Mouse (Mus musculus): Measurements from ENCODE around the gene Rufy3. TPM values are rescaled to one million over a fixed set of nuclear protein-coding genes. Genes with fewer than 3 reads are reported as not detected.
"Not testable (repeated sequence)": the region's sequence is repeated elsewhere in the genome, so short reads cannot be mapped to it uniquely, and the experiment has no call there.

Gene Rufy3
- 17.4 and 20.9 TPM in 2 replicates for polyA plus RNA-seq (2015; fragmentation: Nextera tagmentation; extraction: Ambion mirVana)

GRCm38 (mm10) chr5:88564501-88565147 is at the start of gene Rufy3:
Gene Rufy3 (plus strand): TSS chr5:88565040.
- Histone ChIP-seq H3K27ac (peak within 1 kb of the TSS; percentile 84), H3K36me3 (no peaks in the 10 kb centered on the region), H3K4me2 (replicated peaks) (peak within 1 kb of the TSS; percentile 72), H3K27me3 (replicated peaks) (no peaks in the 10 kb centered on the region), H3K9me3 (no peaks in the 10 kb centered on the region), H3K4me3 (replicated peaks) (peak within 1 kb of the TSS; percentile 94), H3K9ac (peak within 1 kb of the TSS; percentile 74), H3K4me1 (replicated peaks) (0 out of 2 replicates have a peak, but pooled peaks cover 2% of the 10 kb centered on the region)
- ATAC-seq, result peak; percentile 93
- under 1% methylated on average over 60 of the region's 71 CpGs for WGBS

DNA sequence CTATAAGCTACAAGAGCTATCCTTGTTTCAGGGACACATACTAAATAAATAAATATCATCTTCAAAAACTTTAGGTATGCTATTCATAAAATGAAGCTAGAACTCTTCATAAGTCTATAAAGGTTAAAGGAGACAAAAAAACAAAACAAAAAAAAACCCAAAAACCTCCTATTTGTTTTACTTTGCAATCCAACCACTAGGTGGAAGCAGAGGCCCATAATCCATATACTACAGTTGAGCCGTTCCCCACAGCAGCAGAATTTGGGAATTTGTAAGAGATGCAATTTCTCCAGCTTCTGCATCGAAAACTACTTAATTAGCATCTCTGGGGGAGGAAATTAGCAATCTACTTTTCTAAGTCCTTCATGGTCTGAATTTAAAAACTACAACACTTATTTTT is 45.6 kb upstream of the Rufy3 start:
- no peak overlapping the region for H3K4me3 ChIP-seq (replicated peaks)
- H3K4me1 ChIP-seq (replicated peaks), result no peaks in the 10 kb centered on the region
- H3K27ac ChIP-seq, result no peak overlapping the region
- 9% methylated on average over 2 of the region's 2 CpGs for WGBS
- no peaks in the 10 kb centered on the region for H3K9me3 ChIP-seq
- no peaks in the 10 kb centered on the region for H3K36me3 ChIP-seq
- H3K27me3 ChIP-seq (replicated peaks), result no peaks in the 10 kb centered on the region
- no peak overlapping the region for H3K9ac ChIP-seq
- ATAC-seq, result no peak
- no peak overlapping the region for H3K4me2 ChIP-seq (replicated peaks)

GRCm38 (mm10) chr5:88527657-88528056 is 37.2 kb upstream of the Rufy3 start, which contains the start of gene Jchain:
Gene Jchain (minus strand): TSS chr5:88527891.
- no peaks in the 10 kb centered on the region for H3K36me3 ChIP-seq
- no peaks in the 10 kb centered on the region for H3K27me3 ChIP-seq (replicated peaks)
- H3K4me3 ChIP-seq (replicated peaks), result no peak within 1 kb of the TSS
- no peaks in the 10 kb centered on the region for H3K9me3 ChIP-seq
- no peaks in the 10 kb centered on the region for H3K4me1 ChIP-seq (replicated peaks)
- WGBS, result 82% methylated on average over 3 of the region's 3 CpGs
- H3K9ac ChIP-seq, result no peak within 1 kb of the TSS
- no peak within 1 kb of the TSS for H3K4me2 ChIP-seq (replicated peaks)
- H3K27ac ChIP-seq, result no peak within 1 kb of the TSS
- ATAC-seq, result no peak

GRCm38 (mm10) chr5:88530908-88531307 is 33.9 kb upstream of the Rufy3 start:
- WGBS, result 60% methylated on average over 1 of the region's 1 CpGs
- Histone ChIP-seq H3K4me3 (replicated peaks) (no peak overlapping the region), H3K9me3 (no peaks in the 10 kb centered on the region), H3K4me1 (replicated peaks) (no peaks in the 10 kb centered on the region), H3K36me3 (no peaks in the 10 kb centered on the region), H3K27ac (no peak overlapping the region), H3K9ac (no peak overlapping the region), H3K4me2 (replicated peaks) (no peak overlapping the region), H3K27me3 (replicated peaks) (no peaks in the 10 kb centered on the region)
- ATAC-seq, result no peak

- Histone ChIP-seq H3K9me3 (no peaks in the 10 kb centered on the region), H3K27ac (no peak overlapping the region), H3K4me1 (replicated peaks) (no peaks in the 10 kb centered on the region), H3K36me3 (no peaks in the 10 kb centered on the region), H3K27me3 (replicated peaks) (no peaks in the 10 kb centered on the region), H3K4me3 (replicated peaks) (no peak overlapping the region), H3K4me2 (replicated peaks) (no peak overlapping the region), H3K9ac (no peak overlapping the region)
- WGBS, result 70% methylated on average over 3 of the region's 3 CpGs
- ATAC-seq, result no peak
Observed at GRCm38 (mm10) chr5:88534697-88535096, 30.1 kb upstream of the Rufy3 start.

- Histone ChIP-seq H3K36me3 (no peaks in the 10 kb centered on the region), H3K4me2 (replicated peaks) (no peak overlapping the region), H3K4me3 (replicated peaks) (no peak overlapping the region), H3K27ac (no peak overlapping the region), H3K4me1 (replicated peaks) (no peaks in the 10 kb centered on the region), H3K27me3 (replicated peaks) (no peaks in the 10 kb centered on the region), H3K9ac (no peak overlapping the region), H3K9me3 (no peaks in the 10 kb centered on the region)
- ATAC-seq, result no peak
Observed at GRCm38 (mm10) chr5:88540845-88541244, 24.0 kb upstream of the Rufy3 start.

DNA sequence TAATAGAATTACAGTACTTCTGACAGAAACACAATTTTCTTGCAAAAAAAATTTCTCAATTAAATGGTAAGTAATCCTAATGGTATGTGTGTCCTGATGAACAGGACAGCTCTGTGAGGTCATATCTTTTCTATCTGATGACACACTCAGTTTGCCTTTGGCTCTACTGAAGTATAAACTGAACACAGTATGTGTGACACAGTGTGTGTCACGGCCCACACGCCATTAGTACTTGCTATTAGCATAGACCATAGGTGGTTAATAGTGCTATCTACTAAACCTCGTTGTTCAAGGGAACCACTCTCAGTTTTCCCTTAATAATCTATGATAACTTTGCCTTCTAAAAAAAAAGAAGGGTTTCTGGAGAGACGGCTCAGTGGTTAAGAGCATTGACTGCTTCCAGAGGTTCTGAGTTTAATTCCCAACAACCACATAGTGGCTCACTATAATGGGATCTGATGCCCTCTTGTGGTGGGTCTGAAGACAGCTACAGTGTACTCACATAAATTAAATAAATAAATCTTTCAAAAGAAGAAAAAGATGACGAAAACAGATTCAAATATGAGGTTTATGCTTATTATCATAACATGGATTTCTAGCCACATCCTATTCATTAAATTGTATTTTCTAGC is 22.1 kb upstream of the Rufy3 start:
- H3K27ac ChIP-seq, result no peak overlapping the region
- H3K4me3 ChIP-seq (replicated peaks), result no peak overlapping the region
- no peaks in the 10 kb centered on the region for H3K27me3 ChIP-seq (replicated peaks)
- no peaks in the 10 kb centered on the region for H3K36me3 ChIP-seq
- no peaks in the 10 kb centered on the region for H3K4me1 ChIP-seq (replicated peaks)
- H3K9me3 ChIP-seq, result no peaks in the 10 kb centered on the region
- 0 out of 2 replicates have a peak, but pooled peaks have one; percentile 53 for ATAC-seq
- no peak overlapping the region for H3K9ac ChIP-seq
- WGBS, result 65% methylated on average over 5 of the region's 5 CpGs
- no peak overlapping the region for H3K4me2 ChIP-seq (replicated peaks)

- H3K4me1 ChIP-seq (replicated peaks); H3K4me2 ChIP-seq (replicated peaks); H3K36me3 ChIP-seq; H3K9me3 ChIP-seq; H3K27ac ChIP-seq; ATAC-seq; H3K9ac ChIP-seq; H3K27me3 ChIP-seq (replicated peaks); H3K4me3 ChIP-seq (replicated peaks): not testable (repeated sequence)
- WGBS, result 84% methylated on average over 1 of the region's 1 CpGs
Observed at GRCm38 (mm10) chr5:88544411-88544810, 20.4 kb upstream of the Rufy3 start.

GRCm38 (mm10) chr5:88545536-88545935 is 19.3 kb upstream of the Rufy3 start:
- H3K9me3 ChIP-seq, result no peaks in the 10 kb centered on the region
- no peaks in the 10 kb centered on the region for H3K4me1 ChIP-seq (replicated peaks)
- H3K27me3 ChIP-seq (replicated peaks), result no peaks in the 10 kb centered on the region
- no peak overlapping the region for H3K4me2 ChIP-seq (replicated peaks)
- H3K9ac ChIP-seq, result no peak overlapping the region
- no peak overlapping the region for H3K27ac ChIP-seq
- no peak overlapping the region for H3K4me3 ChIP-seq (replicated peaks)
- no peaks in the 10 kb centered on the region for H3K36me3 ChIP-seq
- no peak for ATAC-seq
- 81% methylated on average over 7 of the region's 7 CpGs for WGBS

DNA sequence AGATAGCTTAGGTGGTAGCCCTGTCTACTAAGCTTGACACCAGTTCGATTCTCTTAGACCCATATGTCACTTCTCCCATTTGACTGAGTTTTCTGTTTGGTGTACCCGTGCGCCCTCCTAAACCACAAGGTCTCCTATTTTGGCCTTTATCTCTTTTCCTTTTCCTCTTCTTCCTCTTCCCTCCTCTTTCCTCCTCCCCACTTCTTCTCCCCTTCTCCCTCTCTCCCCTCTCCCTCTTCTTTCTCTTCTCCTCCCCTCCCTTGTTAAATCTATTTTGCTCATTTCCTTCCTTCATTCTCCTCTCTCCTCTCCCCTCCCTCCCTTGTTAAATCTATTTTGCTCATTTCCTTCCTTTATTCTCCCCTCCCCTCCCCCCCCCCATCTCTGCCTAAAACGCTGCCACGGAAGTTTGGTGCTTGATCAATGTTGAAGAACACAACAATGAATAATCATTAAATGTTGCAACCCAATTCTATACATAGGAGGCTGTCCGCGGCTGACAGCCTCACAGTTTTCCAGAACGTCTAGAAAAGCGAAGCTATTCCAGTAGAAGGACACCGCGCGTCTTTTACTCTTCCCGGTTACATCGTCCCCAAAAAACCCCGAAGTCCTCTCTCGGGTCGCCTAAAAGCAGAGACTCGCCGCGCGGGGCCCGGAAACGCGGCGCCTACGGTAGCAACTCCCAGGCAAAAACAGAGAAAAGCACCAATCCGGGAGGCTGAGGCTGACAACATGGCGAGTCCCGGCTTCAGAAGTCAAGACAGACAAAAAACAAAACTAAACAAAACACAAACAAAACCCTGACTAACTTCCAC is 11.4 kb upstream of the Rufy3 start:
- Histone ChIP-seq H3K4me3 (replicated peaks) (peak overlapping the region; percentile 79), H3K27me3 (replicated peaks) (no peaks in the 10 kb centered on the region), H3K9ac (peak overlapping the region; percentile 59), H3K36me3 (no peaks in the 10 kb centered on the region), H3K9me3 (no peaks in the 10 kb centered on the region), H3K4me2 (replicated peaks) (peak overlapping the region; percentile 66), H3K27ac (peak overlapping the region; percentile 92), H3K4me1 (replicated peaks) (peaks cover 15% of the 10 kb centered on the region)
- 9% methylated on average over 29 of the region's 29 CpGs for WGBS
- ATAC-seq, result peak; percentile 81

DNA sequence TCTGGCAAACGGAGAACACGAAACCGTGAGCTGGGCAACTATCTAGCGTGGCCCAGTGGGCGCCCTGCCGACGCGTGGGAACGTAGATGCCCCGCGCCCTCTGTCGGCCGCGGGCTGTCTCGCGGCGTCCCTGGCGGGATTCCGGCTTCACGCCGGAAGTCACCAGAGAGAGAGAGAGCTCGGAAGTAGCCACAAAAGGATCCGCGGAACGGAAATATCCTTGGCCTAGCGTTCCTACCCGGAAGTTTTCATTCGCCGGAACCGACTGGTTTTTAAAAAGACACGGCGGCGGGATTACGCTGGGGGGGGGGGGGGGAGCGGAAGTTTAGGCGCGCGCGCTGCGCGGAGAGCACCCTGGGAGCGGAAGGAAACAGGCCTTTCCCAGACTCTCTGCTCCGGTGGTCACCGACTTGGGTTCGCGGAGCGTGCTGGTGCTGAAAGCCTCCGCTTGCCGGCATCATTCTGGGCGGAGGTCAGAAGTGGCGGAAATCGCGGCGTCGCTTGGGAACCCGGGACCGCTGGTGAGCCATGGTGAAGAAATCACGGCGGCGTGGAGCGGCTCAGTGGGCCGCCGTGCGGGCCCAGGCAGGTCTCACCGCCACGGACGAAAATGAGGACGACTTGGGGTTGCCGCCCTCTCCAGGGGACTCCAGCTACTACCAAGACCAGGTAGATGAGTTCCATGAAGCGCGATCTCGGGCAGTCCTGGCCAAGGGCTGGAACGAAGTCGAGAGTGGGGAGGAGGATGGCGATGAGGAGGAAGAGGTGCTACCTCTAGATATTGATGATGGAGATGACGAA is 10.6 kb upstream of the Rufy3 start, which contains the start of gene Utp3:
TSS of gene Utp3 (plus strand) at position 377 of the 801 bp plus-strand sequence.
- H3K4me1 ChIP-seq (replicated peaks), result peaks cover 15% of the 10 kb centered on the region
- peak within 1 kb of the TSS; percentile 82 for H3K4me2 ChIP-seq (replicated peaks)
- ATAC-seq, result peak; percentile 97
- no peaks in the 10 kb centered on the region for H3K36me3 ChIP-seq
- H3K9me3 ChIP-seq, result no peaks in the 10 kb centered on the region
- H3K4me3 ChIP-seq (replicated peaks), result peak within 1 kb of the TSS; percentile 79
- peak within 1 kb of the TSS; percentile 92 for H3K27ac ChIP-seq
- no peaks in the 10 kb centered on the region for H3K27me3 ChIP-seq (replicated peaks)
- WGBS, result under 1% methylated on average over 76 of the region's 76 CpGs
- H3K9ac ChIP-seq, result peak within 1 kb of the TSS; percentile 81

DNA sequence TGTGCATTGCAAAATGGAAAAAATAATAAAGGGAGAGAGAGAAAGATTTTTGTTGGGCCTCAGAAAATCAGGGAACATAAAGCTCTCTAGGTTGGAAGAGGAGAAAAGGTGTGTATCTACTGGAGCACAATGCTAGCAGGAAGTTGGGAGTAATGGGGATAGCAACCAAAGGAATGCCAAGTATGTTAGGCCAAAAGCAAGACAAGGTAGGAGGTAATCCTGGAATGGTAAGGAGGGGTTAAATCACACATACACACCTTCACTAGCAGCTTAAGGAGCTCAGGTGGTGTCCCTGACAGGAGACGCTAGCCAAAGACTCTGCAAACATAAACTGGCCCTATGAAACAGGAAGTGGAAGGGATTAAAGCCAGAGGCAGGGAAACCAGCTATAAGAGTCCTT is 5.8 kb upstream of the Rufy3 start:
- Histone ChIP-seq H3K4me1 (replicated peaks) (peaks cover 17% of the 10 kb centered on the region), H3K27ac (no peak overlapping the region), H3K9ac (no peak overlapping the region), H3K4me2 (replicated peaks) (no peak overlapping the region), H3K9me3 (no peaks in the 10 kb centered on the region), H3K27me3 (replicated peaks) (no peaks in the 10 kb centered on the region), H3K4me3 (replicated peaks) (no peak overlapping the region), H3K36me3 (no peaks in the 10 kb centered on the region)
- no peak for ATAC-seq
- 15% methylated on average over 1 of the region's 1 CpGs for WGBS

Data from intestine, embryonic 15.5 days (tissue).